Mouse (Mus musculus): ENCODE data around the gene Golt1a.

DNA sequence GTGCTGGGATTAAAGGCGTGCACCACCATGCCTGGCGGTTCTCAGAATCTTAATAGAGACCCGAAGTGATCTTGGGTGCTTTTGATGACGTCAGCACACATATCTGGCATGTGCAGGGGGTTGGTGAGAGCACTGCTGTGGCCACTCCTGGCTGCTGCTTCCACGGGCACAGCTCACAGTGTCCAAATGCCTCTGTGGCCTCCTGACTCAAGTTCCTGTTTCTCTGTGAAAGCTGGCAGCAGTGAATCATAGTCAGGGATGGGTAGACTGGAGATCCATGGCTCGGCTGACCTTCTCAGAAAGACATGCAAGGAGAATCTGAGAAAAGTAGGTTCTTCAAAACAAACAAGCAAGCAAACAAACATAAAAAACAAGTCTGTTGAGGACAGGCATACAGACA is 6.2 kb downstream of the Golt1a start:
- no peak for TF ChIP-seq CTCF (conservative IDR thresholded peaks at IDR 0.05; ENCODE audit: low read length)
- TF ChIP-seq NANOG (IDR thresholded peaks at IDR 0.05; ENCODE audit: borderline replicate concordance, low read length), result no peak
